Mouse (Mus musculus): Measurements from ENCODE around the gene Tex14.

Tex14 gene

DNA sequence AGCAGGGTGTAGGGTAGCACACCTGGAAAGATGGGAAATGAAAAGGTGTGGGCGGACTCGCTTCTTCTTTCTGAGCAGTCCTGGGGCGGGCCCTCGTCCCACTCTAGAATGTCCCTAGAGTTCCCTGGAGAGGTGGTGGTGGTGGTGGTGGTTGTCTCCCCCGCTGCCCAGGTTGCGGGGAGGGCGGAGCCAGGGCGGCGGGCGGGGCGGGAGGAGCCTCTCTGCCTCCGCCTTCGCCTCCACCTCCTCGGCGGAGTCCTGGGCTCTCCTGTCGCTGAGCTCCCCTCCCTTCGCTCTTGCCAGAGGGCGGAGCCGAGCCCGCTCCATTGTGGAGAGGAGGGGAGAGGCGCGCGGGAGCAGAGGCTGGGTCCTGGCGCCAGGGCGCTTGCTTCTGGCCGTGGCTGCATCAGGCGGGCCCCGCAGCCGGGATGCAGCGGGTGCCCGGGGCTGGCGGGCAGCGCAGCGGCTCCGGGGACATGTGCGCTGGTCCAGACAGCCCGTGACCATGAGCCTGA is 190.5 kb downstream of the Tex14 start:
- peak; percentile 94 for DNase-seq

DNA sequence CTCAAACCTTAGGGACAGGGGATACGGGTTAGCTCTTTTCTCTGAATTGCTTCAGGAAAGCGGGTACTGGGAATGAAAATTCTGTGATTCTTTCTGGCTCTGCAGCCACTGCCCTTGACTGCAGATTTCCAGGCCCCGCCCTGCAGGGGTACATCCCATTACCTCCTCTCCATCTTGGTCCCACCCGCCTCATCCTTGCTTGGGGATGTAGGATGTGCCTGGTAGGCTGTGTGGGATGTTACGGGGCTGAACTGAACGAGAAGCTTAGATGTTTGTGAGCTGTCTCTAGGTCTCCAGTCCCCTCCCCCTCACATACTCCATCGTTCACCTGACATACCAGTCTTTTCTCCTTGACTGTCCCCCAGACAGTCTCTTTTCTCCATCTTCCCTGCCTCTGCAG is 191.1 kb downstream of the Tex14 start:
- peak; percentile 72 for DNase-seq

DNA sequence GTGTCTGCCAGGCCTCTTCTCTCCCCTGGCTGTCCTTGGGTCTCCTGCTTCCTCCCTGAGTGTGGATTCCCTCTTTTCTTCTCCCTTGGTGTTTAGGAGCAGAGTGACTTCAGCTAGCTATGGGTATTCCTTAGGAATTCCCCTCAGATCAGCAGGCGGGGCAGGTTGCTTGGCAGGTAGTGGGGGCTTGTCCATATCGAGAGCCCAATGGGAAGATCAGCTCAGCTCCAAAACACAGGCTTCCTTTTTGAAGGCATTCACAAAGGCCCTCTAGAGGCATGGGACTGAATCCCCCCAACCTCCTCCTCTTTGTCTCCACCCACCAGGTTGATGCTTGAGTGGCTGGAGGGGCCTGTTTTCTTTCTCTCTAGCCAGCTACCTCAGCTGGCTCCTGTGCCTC is 191.6 kb downstream of the Tex14 start:
- peak; percentile 61 for DNase-seq

DNA sequence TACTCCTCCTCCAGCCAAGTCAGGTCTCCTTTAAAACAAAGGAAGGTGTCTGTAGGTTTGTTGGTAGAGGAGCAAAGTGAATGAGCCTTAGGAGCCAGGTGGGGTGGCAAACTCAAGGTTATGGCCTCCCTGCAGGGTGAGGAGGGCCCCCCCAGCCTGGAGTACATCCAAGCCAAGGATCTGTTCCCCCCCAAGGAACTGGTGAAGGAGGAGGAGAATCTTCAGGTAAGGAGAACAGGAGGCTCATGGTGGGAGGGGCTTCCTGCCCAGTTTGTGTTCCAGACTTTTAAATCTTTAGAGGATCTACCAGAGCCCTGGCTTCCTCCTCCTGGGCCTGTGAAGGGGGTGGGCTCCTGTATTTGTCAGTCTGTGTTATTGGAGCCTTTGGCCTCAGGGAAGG is 192.2 kb downstream of the Tex14 start:
- DNase-seq: peak; percentile 59

DNA sequence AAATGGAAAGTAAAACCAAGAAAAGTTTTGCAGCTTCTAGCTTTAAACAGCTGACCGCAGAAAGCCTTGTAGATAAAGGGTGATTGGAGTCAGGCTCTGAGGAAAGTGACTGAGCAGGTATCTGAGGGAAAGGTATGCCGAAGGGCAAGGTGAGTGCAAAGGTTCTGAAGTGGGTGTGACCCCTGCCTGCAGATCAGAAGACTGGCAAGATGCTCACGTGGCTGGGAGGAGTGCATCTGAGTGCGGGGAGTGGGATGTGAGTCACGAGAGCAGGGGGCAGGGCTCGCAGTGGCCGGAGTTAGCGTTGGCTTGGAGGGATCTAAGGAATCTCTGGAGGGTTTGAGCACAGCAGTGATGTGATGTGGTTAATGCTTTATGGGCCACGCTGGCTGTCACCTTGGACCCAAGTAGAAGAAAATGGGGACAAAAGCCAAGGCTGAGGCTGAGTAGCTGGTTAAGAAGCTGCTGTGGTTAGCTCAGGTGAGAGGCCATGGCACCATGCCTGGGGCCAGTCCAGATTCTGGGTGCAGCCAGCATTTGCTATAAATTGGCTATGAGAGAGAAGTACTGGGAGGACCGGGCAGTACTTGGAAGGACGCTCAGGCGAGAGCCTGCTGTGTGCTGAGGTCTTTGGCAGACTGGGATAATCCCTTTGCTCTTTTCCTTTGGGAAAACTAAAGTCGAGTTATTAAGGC is 194.7 kb downstream of the Tex14 start:
- peak; percentile 37 for DNase-seq

DNA sequence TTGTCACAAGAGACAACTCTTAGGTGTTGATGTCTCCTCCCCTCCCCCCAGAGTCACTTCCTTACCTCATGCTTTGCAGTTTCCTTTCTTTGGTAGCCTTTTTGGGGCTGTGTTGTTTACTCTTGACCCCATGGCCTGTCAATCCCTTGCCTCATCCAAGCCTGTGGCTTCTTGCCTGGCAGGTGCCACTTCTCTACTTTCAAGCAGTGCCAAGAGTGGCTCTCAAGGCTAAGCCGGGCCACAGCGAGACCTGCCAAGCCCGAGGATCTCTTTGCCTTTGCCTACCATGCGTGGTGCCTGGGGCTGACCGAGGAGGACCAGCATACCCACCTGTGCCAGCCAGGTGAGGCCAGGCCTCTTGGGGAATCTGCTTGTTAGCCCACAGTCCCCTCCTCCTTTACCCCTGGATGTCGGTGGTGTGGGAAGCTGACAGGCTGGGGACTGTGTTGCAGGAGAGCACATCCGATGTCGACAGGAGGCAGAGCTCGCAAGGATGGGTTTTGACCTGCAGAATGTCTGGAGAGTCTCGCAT is 195.5 kb downstream of the Tex14 start:
- DNase-seq: peak; percentile 20

DNA sequence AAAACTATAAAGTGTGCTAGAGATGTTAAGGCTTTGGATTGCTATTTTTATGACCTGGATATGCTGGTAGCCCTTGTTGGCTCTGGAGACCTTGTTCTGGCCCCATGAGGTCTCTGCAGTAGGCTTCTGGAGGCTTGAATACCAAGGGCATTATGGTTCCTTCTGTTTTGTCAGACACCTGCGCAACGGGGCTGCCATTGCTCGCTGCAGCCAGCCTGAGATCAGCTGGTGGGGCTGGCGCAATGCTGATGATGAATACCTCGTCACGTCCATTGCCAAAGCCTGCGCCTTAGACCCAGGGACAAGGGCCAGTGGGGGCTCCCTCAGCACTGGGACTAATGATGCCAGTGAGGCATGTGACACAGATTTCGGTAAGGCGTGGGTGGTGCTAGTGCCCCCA is 197.4 kb downstream of the Tex14 start:
- DNase-seq: no peak

DNA sequence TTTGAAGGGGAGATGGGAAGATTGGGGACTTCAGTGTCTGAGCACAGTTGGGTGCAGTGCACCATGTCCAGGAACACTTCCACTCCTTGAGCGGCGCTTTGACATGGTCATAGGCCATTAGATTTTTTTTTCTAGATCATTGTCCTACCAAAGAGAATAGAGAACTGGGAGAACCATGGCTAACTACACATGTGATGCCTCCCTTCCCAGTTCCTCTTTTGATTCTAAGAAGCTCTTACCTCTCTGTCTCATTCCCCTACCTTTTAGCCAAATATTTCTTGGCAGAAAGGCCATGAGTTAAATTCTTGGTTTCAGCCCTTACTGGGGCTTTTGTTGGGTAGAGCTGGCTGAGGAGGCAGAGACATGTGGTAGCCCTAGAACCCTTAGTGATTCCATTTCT is 198.7 kb downstream of the Tex14 start:
- no peak for DNase-seq

Measured in cerebellum, adult 9-11 months (tissue).